Mouse (Mus musculus): ENCODE data around the gene Tbrg4. TPM values are rescaled to one million over a fixed set of nuclear protein-coding genes. Genes with fewer than 3 reads are reported as not detected.
"Not testable (repeated sequence)": the region's sequence is repeated elsewhere in the genome, so short reads cannot be mapped to it uniquely, and the experiment has no call there.

Gene Tbrg4
- 38.8 and 48.5 TPM in 2 replicates for polyA plus RNA-seq (2015; fragmentation: Nextera tagmentation; extraction: Ambion mirVana)

GRCm38 (mm10) chr11:6625478-6626387 is at the start of gene Tbrg4:
TSS of gene Tbrg4 (minus strand) at chr11:6626067.
- under 1% methylated on average over 66 of the region's 66 CpGs for WGBS
- H3K36me3 ChIP-seq, result peaks cover 30% of the 10 kb centered on the region
- peak; percentile 92 for ATAC-seq (replicated peaks; ENCODE audit: insufficient number of reproducible peaks, insufficient read depth, low FRiP score, low read depth)
- peak within 1 kb of the TSS; percentile 74 for H3K9ac ChIP-seq
- H3K27ac ChIP-seq, result peak within 1 kb of the TSS; percentile 92
- H3K4me2 ChIP-seq, result peak within 1 kb of the TSS; percentile 81
- peaks cover 32% of the 10 kb centered on the region for H3K4me1 ChIP-seq (replicated peaks)
- peak within 1 kb of the TSS; percentile 89 for H3K4me3 ChIP-seq
- H3K9me3 ChIP-seq (replicated peaks), result no peaks in the 10 kb centered on the region
- no peaks in the 10 kb centered on the region for H3K27me3 ChIP-seq

DNA sequence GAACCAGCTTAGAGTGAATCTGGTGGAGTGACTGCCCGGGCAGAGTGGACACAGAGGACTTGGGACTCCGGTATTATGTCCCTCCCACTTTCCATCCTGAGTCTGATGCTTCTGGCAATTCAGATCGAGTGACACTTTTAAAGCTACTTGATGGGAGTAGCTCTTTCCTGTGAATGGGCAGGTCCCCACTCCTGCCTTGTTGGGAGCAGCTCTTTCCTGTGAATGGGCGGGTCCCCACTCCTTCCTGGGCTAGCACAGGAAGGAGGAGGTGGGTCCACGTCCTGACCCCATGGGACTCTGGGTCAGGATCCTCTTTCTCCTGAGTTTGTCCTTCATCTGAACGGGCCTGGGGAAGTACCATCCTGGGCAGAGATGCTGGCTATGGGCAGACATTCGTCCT is 49.5 kb upstream of the Tbrg4 start:
- peaks cover 2% of the 10 kb centered on the region for H3K4me1 ChIP-seq (replicated peaks)
- no peak for ATAC-seq (replicated peaks; ENCODE audit: insufficient number of reproducible peaks, insufficient read depth, low FRiP score, low read depth)
- no peaks in the 10 kb centered on the region for H3K36me3 ChIP-seq
- no peak overlapping the region for H3K9ac ChIP-seq
- no peak overlapping the region for H3K27ac ChIP-seq
- WGBS, result 49% methylated on average over 7 of the region's 7 CpGs
- H3K9me3 ChIP-seq (replicated peaks), result no peaks in the 10 kb centered on the region
- peaks cover 4% of the 10 kb centered on the region; the same call in 1 of the 2 replicates for H3K27me3 ChIP-seq
- no peak overlapping the region for H3K4me2 ChIP-seq
- no peak overlapping the region for H3K4me3 ChIP-seq

DNA sequence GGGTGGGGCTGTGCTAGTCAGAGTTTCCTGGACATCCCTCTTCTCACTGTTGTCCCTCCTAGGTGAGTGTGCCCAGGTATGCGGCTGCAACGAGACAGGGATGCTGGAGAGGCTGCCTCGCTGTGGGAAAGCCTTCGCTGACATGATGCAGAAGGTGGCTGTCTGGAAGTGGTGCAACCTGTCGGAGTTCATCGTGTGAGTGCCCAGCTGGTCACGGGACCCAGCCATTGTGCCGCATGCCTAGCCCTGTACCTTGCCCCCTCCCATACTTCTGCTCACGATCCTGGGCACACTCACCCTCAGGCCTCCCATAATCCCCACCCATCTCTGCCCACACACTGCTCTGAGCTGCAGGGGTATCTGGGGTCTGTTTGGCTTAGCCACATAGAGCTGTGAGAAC is 48.8 kb upstream of the Tbrg4 start:
- 80% methylated on average over 9 of the region's 9 CpGs for WGBS

DNA sequence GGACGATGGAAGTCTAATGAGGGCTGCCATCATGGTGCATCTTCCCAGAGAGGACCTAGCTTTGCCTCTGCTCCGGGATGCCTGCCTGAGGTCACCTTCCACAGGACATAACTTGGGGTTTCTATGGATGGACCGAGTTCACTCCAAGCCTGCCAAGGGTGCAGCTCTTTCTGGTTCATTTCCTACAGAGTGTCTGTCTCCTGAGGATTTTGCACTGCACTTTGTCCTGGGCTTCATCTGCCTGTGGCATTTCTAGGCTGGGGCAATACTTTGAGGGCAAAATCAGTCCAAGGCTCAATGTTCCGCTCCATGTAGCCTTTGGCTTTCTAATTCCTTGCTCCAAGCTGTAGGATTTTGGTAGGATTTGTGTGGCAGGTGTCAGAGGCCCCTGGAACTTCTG is 45.0 kb upstream of the Tbrg4 start:
- ATAC-seq (replicated peaks; ENCODE audit: insufficient number of reproducible peaks, insufficient read depth, low FRiP score, low read depth), result no peak
- no peaks in the 10 kb centered on the region for H3K36me3 ChIP-seq
- H3K4me2 ChIP-seq, result no peak overlapping the region
- WGBS, result 73% methylated on average over 4 of the region's 4 CpGs
- H3K4me3 ChIP-seq, result no peak overlapping the region
- no peak overlapping the region for H3K27ac ChIP-seq
- H3K9me3 ChIP-seq (replicated peaks), result no peaks in the 10 kb centered on the region
- H3K9ac ChIP-seq, result no peak overlapping the region
- H3K4me1 ChIP-seq (replicated peaks), result no peaks in the 10 kb centered on the region
- H3K27me3 ChIP-seq, result no peaks in the 10 kb centered on the region

More for the DNA sequence above, 48.8 kb upstream of the Tbrg4 start:
- no peaks in the 10 kb centered on the region for H3K4me1 ChIP-seq (replicated peaks)
- H3K9me3 ChIP-seq (replicated peaks), result no peaks in the 10 kb centered on the region
- no peak overlapping the region for H3K4me3 ChIP-seq
- no peak for ATAC-seq (replicated peaks; ENCODE audit: insufficient number of reproducible peaks, insufficient read depth, low FRiP score, low read depth)
- no peak overlapping the region for H3K27ac ChIP-seq
- no peak overlapping the region for H3K9ac ChIP-seq
- no peak overlapping the region for H3K4me2 ChIP-seq
- H3K36me3 ChIP-seq, result no peaks in the 10 kb centered on the region
- peaks cover 4% of the 10 kb centered on the region; the same call in 1 of the 2 replicates for H3K27me3 ChIP-seq

- H3K4me2 ChIP-seq, result no peak overlapping the region
- no peaks in the 10 kb centered on the region for H3K9me3 ChIP-seq (replicated peaks)
- H3K4me3 ChIP-seq, result no peak overlapping the region
- WGBS, result 46% methylated on average over 2 of the region's 2 CpGs
- no peak overlapping the region for H3K27ac ChIP-seq
- H3K27me3 ChIP-seq, result no peaks in the 10 kb centered on the region
- H3K4me1 ChIP-seq (replicated peaks), result no peaks in the 10 kb centered on the region
- no peak overlapping the region for H3K9ac ChIP-seq
- no peaks in the 10 kb centered on the region for H3K36me3 ChIP-seq
- ATAC-seq (replicated peaks; ENCODE audit: insufficient number of reproducible peaks, insufficient read depth, low FRiP score, low read depth), result no peak
These were observed 44.2 kb upstream of the Tbrg4 start for GRCm38 (mm10) chr11:6670044-6670443.

DNA sequence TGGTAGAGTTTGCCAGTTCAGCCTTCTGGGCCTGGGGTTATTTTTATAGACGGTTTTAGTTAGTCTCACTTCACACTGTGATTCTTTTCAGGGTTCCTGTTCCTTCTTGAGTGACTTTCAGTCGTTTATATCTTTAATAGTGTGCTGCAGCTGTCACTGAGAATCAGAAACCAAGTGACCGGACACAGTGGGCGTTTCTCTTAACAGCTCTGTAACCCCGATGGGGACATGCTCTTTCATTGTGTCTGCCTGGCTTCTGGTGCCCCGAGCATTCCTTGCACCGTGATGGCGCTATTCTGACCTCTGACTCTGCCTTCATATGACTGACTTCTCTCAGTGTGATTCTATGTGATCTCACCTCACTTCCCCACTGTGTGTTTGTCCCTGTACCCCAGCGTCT is 43.2 kb upstream of the Tbrg4 start:
- Histone ChIP-seq H3K4me2 (no peak overlapping the region), H3K27me3 (no peaks in the 10 kb centered on the region), H3K36me3 (no peaks in the 10 kb centered on the region), H3K4me3 (no peak overlapping the region), H3K27ac (no peak overlapping the region), H3K9me3 (replicated peaks) (no peaks in the 10 kb centered on the region), H3K4me1 (replicated peaks) (no peaks in the 10 kb centered on the region), H3K9ac (no peak overlapping the region)
- WGBS, result 57% methylated on average over 9 of the region's 9 CpGs
- no peak for ATAC-seq (replicated peaks; ENCODE audit: insufficient number of reproducible peaks, insufficient read depth, low FRiP score, low read depth)

DNA sequence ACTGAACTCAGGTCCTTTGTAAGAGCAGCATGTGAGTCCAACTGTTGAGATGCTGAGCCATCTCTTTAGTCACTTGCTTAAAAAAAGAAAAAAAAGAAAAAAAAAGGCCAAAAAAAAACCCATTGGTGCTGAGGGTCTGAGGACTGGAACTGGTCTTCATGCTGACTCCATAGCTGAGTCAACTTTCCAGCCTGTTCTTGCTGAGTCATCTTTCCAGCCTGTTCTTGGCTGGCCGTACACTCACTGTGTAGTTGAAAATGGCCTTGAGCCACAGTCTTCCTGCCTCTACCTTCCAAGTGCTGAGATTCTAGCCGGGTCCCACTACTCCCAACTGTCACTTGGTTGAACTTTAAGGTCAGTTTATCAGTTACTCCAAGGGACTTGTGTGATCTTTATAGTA is 40.8 kb upstream of the Tbrg4 start:
- no peak overlapping the region for H3K4me3 ChIP-seq
- no peaks in the 10 kb centered on the region for H3K36me3 ChIP-seq
- no peak for ATAC-seq (replicated peaks; ENCODE audit: insufficient number of reproducible peaks, insufficient read depth, low FRiP score, low read depth)
- no peak overlapping the region for H3K27ac ChIP-seq
- H3K27me3 ChIP-seq, result no peaks in the 10 kb centered on the region
- H3K9me3 ChIP-seq (replicated peaks), result no peaks in the 10 kb centered on the region
- 70% methylated on average over 2 of the region's 2 CpGs for WGBS
- H3K4me2 ChIP-seq, result no peak overlapping the region
- no peaks in the 10 kb centered on the region for H3K4me1 ChIP-seq (replicated peaks)
- no peak overlapping the region for H3K9ac ChIP-seq

DNA sequence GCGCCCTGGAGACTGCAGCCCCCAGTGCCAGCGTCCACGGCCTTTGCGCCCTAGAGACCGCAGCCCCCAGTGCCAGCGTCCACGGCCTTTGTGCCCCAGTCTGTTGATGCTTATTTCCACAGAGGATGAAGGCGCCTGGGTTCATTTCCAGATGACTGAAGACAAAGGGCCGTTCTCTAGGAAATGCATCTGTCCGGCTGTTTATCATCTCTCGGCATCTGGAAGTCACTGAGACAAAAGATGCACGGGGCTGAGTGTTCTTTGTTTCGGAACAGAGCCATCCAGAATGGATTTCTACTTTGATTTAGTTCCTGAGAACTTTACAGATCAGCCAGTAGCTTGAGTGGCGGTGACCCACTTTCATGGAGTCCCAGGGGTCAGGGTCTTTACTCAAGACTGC is 35.3 kb upstream of the Tbrg4 start:
- WGBS, result 73% methylated on average over 14 of the region's 14 CpGs
- H3K4me3 ChIP-seq, result no peak overlapping the region
- H3K36me3 ChIP-seq, result no peaks in the 10 kb centered on the region
- ATAC-seq (replicated peaks; ENCODE audit: insufficient number of reproducible peaks, insufficient read depth, low FRiP score, low read depth), result no peak
- peaks cover 11% of the 10 kb centered on the region for H3K27me3 ChIP-seq
- H3K4me2 ChIP-seq, result no peak overlapping the region
- H3K9me3 ChIP-seq (replicated peaks), result no peaks in the 10 kb centered on the region
- H3K27ac ChIP-seq, result no peak overlapping the region
- no peak overlapping the region for H3K9ac ChIP-seq
- peaks cover 7% of the 10 kb centered on the region for H3K4me1 ChIP-seq (replicated peaks)

DNA sequence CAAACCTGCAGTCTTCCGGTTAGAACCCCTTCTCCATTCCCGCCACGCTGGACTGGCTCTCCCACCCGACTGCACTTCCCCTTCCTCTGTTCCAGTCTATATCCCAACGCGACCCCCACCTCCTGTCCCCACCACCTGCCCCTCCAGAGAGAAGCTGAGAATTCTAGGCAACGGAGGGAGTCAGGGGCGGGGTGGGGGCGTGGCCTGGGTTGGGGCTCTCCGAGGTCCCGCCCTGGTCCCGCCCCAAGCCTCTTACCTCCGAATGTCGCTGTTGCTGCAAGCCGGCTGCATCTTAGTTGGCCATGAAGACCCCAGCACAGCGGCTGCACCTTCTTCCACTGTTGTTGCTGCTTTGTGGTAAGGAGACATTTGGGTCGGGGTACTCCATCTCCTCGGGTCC is 32.4 kb upstream of the Tbrg4 start, which contains the start of gene Ramp3:
TSS of gene Ramp3 (plus strand) at position 251 of the 400 bp plus-strand sequence.
- H3K27ac ChIP-seq, result no peak within 1 kb of the TSS
- H3K4me3 ChIP-seq, result peak within 1 kb of the TSS; percentile 51
- H3K4me2 ChIP-seq, result peak within 1 kb of the TSS; percentile 84
- no peaks in the 10 kb centered on the region for H3K9me3 ChIP-seq (replicated peaks)
- H3K9ac ChIP-seq, result 0 out of 2 replicates have a peak within 1 kb of the TSS, but pooled peaks have one; percentile 34
- ATAC-seq (replicated peaks; ENCODE audit: insufficient number of reproducible peaks, insufficient read depth, low FRiP score, low read depth), result peak; percentile 52; the same call in 1 of the 2 replicates
- H3K27me3 ChIP-seq, result peaks cover 25% of the 10 kb centered on the region
- no peaks in the 10 kb centered on the region for H3K36me3 ChIP-seq
- peaks cover 7% of the 10 kb centered on the region for H3K4me1 ChIP-seq (replicated peaks)
- WGBS, result under 1% methylated on average over 18 of the region's 18 CpGs

- H3K36me3 ChIP-seq, result no peaks in the 10 kb centered on the region
- H3K4me1 ChIP-seq (replicated peaks), result peaks cover 7% of the 10 kb centered on the region
- 2% methylated on average over 2 of the region's 2 CpGs for whole genome bisulfite sequencing
- H3K9ac ChIP-seq, result no peak overlapping the region
- H3K27me3 ChIP-seq, result peaks cover 18% of the 10 kb centered on the region
- no peaks in the 10 kb centered on the region for H3K9me3 ChIP-seq (replicated peaks)
- peak; percentile 23; the same call in 1 of the 2 replicates for ATAC-seq (replicated peaks; ENCODE audit: insufficient number of reproducible peaks, insufficient read depth, low FRiP score, low read depth)
- no peak overlapping the region for H3K4me3 ChIP-seq
- H3K27ac ChIP-seq, result no peak overlapping the region
- H3K4me2 ChIP-seq, result no peak overlapping the region
These were observed 29.0 kb upstream of the Tbrg4 start for GRCm38 (mm10) chr11:6654903-6655302.

DNA sequence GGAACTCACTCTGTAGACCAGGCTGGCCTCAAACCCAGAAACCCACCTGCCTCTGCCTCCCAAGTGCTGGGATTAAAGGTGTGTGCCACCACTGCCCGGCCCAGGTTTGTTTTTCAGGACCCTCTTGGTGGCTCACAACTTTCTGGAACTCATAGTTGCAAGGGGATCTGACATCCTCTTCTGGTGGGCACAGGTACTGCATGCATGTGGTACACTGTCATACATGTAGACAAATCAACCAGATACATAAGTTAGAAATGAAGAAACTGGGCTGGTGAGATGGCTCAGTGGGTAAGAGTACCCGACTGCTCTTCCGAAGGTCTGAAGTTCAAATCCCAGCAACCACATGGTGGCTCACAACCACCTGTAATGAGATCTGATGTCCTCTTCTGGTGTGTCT is 27.1 kb upstream of the Tbrg4 start:
- H3K27ac ChIP-seq; ATAC-seq (replicated peaks; ENCODE audit: insufficient number of reproducible peaks, insufficient read depth, low FRiP score, low read depth): not testable (repeated sequence)
- WGBS, result 77% methylated on average over 3 of the region's 3 CpGs

More for the DNA sequence above, 27.1 kb upstream of the Tbrg4 start:
- H3K4me1 ChIP-seq (replicated peaks); H3K4me3 ChIP-seq; H3K4me2 ChIP-seq; H3K36me3 ChIP-seq; H3K9me3 ChIP-seq (replicated peaks); H3K9ac ChIP-seq: not testable (repeated sequence)
- H3K27me3 ChIP-seq, result peaks cover 15% of the 10 kb centered on the region

Data from heart, embryonic 15.5 days (tissue).